Mouse (Mus musculus): ENCODE results near the gene Mfap1a. TPM values are rescaled to one million over a fixed set of nuclear protein-coding genes. Genes with fewer than 3 reads are reported as not detected.
"Not testable (repeated sequence)": the region's sequence is repeated elsewhere in the genome, so short reads cannot be mapped to it uniquely, and the experiment has no call there.

The Mfap1a gene
- polyA plus RNA-seq, 1 experiment from 2014 or later = 27.9 TPM

DNA sequence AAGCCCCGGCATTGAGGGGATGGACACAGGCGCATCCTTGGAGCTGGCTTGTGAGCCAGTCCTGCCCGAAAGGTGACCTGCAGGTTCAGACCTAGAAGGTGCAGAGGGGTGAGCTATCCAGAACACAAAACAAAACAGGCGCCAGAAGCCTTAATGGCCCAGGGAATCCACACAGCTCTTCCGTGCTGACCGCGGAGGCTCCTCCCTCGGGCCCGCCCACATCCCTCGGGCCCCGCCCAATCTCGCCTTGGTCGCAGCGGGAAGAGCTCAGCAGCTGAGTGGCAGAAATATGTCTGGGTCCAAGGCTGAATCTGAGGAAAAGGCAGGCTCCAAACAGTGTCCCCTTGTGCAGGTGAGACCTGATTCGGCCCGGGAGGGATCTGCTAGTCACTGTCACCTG lies 3.1 kb upstream of the Mfap1a start:
- Histone ChIP-seq H3K27me3 (ENCODE audit: poor library complexity, severe bottlenecking) (no peaks in the 10 kb centered on the region), H3K4me1 (peaks cover 32% of the 10 kb centered on the region), H3K36me3 (replicated peaks) (peaks cover 69% of the 10 kb centered on the region), H3K27ac (peak overlapping the region; percentile 49), H3K9me3 (0 out of 2 replicates have a peak, but pooled peaks cover 4% of the 10 kb centered on the region), H3K4me3 (peak overlapping the region; percentile 65)
- 20% methylated on average over 16 of the region's 16 CpGs for WGBS
- DNase-seq (ENCODE audit: extremely low spot score, low spot score) = peak; percentile 42

DNA sequence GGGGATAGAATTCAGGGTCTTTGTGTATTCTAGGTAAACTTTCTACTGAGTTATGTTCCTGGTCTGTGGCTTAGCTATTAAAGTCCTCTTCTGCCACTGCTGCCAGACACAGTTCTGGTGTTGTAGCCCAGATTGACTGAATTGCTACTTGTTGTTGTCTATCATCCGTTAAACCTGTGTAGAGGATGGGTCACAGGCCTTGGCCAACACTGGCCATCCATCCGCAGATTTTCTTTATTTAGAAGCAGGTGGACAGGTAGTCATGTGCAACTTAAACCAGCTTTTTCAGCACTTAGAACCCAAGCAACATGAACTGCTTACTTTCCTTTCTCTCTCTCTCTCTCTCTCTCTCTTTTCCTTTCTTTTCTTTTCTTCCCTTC lies 1.5 kb upstream of the Mfap1a start:
- DNase-seq (ENCODE audit: extremely low spot score, low spot score) = no peak
- Histone ChIP-seq H3K4me3 (peak overlapping the region; percentile 65), H3K36me3 (replicated peaks) (peaks cover 64% of the 10 kb centered on the region), H3K27me3 (ENCODE audit: poor library complexity, severe bottlenecking) (no peaks in the 10 kb centered on the region), H3K4me1 (peaks cover 33% of the 10 kb centered on the region), H3K27ac (0 out of 2 replicates have a peak overlapping the region, but pooled peaks have one; percentile 82), H3K9me3 (0 out of 2 replicates have a peak, but pooled peaks cover 4% of the 10 kb centered on the region)
- WGBS = 88% methylated on average over 2 of the region's 2 CpGs

DNA sequence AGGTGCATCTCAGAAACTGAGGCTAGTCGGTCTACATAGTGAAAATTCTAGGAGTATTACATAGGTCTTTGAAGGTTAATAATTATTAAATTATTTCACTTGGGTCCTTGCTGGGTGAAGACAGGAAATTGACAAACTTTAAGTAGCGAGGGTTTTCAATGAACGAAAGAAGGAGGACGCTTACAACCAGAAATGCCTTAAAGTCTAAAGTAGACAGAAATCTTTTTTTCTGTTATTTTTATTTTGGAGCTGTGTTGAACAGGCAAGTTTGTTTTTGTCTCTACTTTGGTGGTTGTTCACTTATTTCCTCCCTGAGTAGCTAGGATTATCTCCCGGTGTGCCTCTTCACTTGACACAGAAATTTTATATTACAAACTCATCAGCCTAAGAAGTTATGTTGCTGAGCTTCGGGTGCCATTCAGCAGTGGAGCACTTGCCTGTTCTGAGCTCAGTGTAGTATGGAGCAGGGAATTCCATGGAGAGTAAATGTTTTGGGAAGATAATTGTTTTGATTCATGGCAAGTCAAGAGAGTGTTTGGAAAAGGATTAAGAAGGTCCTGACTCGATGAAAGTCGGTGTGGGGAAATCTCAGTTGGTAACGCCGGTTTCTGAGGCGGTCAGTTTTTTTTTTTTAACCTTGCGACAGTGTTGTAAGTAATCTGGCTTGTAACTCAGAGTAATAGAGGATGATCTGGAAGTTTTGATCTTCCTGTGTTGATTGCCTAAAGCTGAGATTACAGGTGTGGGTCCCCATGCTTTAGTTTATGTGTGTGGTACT lies 897 bp upstream of the Mfap1a start:
- no peak for DNase-seq (ENCODE audit: extremely low spot score, low spot score)
- Histone ChIP-seq H3K4me1 (peaks cover 33% of the 10 kb centered on the region), H3K27ac (peak overlapping the region; percentile 82), H3K27me3 (ENCODE audit: poor library complexity, severe bottlenecking) (no peaks in the 10 kb centered on the region), H3K9me3 (0 out of 2 replicates have a peak, but pooled peaks cover 4% of the 10 kb centered on the region), H3K4me3 (peak overlapping the region; percentile 65), H3K36me3 (replicated peaks) (peaks cover 61% of the 10 kb centered on the region)
- 29% methylated on average over 12 of the region's 12 CpGs for WGBS

DNA sequence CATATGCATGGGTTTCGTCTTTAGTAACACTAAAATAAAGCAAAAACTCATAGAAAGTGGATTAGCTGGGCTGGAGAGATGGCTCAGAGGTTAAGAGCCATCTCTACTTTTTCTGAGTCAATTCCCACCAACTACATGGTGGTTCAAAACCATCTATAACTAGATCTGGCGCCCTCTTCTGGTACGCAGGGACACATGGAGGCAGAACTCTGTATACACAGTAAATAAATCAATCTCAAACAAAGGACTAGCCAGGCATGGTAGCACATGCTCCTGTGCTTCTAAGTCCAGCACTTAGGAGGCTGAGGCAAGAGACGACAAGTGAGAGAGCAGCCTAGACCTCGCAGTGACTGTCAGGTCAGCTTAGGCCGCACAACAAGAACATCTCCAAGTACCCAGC lies 4.9 kb downstream of the Mfap1a start:
- H3K27ac ChIP-seq; DNase-seq (ENCODE audit: extremely low spot score, low spot score); H3K27me3 ChIP-seq (ENCODE audit: poor library complexity, severe bottlenecking); H3K4me3 ChIP-seq; H3K4me1 ChIP-seq; H3K9me3 ChIP-seq: not testable (repeated sequence)
- H3K36me3 ChIP-seq (replicated peaks) = peaks cover 23% of the 10 kb centered on the region
- WGBS = 88% methylated on average over 4 of the region's 6 CpGs

DNA sequence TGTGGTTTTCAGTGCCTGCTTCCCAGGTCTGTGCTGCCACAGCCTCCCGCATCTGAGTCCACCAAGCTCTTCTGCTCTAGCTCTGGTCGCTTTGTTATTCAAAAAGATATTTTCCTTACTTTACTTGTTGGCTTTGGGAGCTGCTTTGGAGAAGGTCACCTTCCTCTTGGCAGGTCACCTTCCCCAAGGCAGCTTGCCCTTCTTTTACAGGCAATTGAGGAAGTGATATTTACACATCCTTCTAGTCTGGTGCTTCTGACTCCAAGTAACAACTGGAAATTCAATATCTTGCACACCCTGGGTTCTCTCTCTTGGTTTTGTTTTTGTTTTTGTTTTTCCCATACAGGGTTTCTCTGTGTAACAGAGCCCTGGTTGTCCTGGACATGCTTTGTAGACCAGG lies 22.1 kb downstream of the Mfap1a start:
- H3K36me3 ChIP-seq (replicated peaks); DNase-seq (ENCODE audit: extremely low spot score, low spot score); H3K9me3 ChIP-seq; H3K27me3 ChIP-seq (ENCODE audit: poor library complexity, severe bottlenecking); H3K4me3 ChIP-seq; H3K27ac ChIP-seq: not testable (repeated sequence)
- WGBS = 87% methylated on average over 2 of the region's 2 CpGs
- peaks cover 12% of the 10 kb centered on the region for H3K4me1 ChIP-seq

DNA sequence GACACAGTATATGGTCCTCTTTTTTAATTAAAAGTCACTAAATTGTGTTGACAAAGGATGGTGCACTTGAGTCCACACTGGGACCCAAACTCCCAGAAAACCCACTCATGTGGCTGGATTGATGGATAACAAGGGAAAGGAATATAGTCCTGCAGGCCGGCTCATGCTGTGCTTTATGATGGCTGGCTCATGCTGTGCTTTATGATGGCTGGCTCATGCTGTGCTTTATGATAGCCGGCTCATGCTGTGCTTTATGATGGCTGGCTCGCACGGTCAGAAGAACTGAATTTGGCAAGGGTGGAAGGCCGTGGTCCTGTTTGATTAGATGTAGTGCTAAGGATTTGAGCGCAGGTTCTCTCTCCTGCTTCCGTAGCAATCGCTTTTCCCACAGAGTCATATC lies 22.9 kb downstream of the Mfap1a start:
- no peak overlapping the region for H3K4me3 ChIP-seq
- H3K27ac ChIP-seq = peak overlapping the region; percentile 58
- peaks cover 12% of the 10 kb centered on the region for H3K4me1 ChIP-seq
- WGBS = 52% methylated on average over 8 of the region's 8 CpGs
- no peaks in the 10 kb centered on the region for H3K27me3 ChIP-seq (ENCODE audit: poor library complexity, severe bottlenecking)
- no peak for DNase-seq (ENCODE audit: extremely low spot score, low spot score)
- H3K36me3 ChIP-seq (replicated peaks) = no peaks in the 10 kb centered on the region
- no peaks in the 10 kb centered on the region for H3K9me3 ChIP-seq

DNA sequence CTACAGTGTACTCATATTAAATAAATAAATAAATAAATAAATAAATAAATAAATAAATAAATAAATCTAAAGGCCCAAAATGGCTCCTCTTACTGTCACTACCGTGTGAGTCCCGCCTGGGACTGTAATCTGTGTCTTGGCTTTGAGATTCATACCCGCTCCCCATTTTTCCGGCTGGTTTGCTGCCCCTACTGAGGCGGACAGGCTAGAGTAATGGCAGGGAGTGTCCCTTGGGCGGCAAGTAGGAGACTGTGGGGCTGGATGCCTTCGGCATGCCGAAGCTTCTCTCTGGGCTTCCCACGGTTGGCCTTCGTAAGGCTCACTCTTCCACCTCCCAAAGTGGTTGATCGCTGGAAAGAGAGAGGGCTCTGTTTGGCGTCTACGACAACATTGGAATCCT lies 25.5 kb downstream of the Mfap1a start:
- not testable (repeated sequence) for DNase-seq (ENCODE audit: extremely low spot score, low spot score)
- WGBS = 86% methylated on average over 13 of the region's 13 CpGs

DNA sequence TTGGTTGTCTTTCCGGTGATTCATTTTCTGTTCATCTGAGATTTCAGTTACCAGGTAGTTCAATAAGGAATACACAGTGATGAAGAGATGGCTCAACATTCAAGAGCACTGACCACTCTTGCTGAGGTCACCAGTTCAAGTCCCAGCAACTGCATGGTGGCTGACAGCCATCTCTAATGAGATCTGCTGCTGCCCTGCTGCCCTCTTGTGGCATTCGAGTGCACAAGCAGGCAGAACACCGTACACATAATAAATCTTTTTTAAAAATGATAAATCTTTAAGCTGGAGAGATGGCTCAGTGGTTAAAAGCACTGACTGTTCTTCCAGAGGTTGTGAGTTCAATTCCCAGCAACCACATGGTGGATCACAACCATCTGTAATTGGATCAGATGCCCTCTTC lies 26.0 kb downstream of the Mfap1a start:
- Histone ChIP-seq H3K4me3 (no peak overlapping the region), H3K4me1 (peaks cover 12% of the 10 kb centered on the region), H3K27me3 (ENCODE audit: poor library complexity, severe bottlenecking) (no peaks in the 10 kb centered on the region), H3K36me3 (replicated peaks) (no peaks in the 10 kb centered on the region), H3K9me3 (no peaks in the 10 kb centered on the region), H3K27ac (no peak overlapping the region)
- WGBS = 66% methylated on average over 3 of the region's 3 CpGs
- DNase-seq (ENCODE audit: extremely low spot score, low spot score) = no peak

More for the DNA sequence above, 25.5 kb downstream of the Mfap1a start:
- H3K4me1 ChIP-seq = peaks cover 12% of the 10 kb centered on the region
- H3K27ac ChIP-seq; H3K9me3 ChIP-seq; H3K36me3 ChIP-seq (replicated peaks); H3K27me3 ChIP-seq (ENCODE audit: poor library complexity, severe bottlenecking); H3K4me3 ChIP-seq: not testable (repeated sequence)

DNA sequence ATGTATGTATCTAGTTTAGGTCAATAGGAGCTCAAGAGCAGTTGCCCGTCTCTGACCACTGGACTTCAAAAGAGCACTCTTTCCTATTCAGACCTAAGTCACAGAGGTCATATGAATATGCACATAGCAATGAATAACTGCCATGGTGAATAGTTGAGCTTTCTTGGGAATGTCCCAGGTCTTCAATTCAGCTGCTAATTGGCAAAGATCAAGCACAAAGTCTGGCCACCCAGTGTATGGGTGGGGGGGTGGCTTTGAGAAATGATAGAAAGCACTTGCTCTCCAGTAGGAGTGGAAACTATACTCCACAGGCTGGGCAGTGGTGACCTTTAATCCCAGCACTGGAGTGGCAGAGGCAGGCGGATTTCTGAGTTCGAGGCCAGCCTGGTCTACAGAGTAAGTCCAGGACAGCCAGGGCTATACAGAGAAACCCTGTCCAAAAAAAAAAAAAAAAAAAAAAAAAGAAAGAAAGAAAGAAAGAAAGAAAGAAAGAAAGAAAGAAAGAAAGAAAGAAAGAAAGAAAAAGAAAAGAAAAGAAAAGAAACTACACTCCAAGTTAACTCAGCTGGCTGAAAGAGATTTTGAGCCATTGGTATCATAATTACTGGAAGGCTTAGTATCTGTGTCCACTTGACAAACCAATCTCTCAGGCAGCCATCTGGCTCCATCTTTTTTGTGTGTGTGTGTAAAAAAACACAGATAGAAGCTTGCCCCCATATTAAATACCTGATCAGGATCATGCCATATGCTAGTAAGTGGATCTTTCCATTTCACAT lies 28.8 kb downstream of the Mfap1a start:
- Histone ChIP-seq H3K36me3 (replicated peaks) (no peaks in the 10 kb centered on the region), H3K9me3 (no peaks in the 10 kb centered on the region), H3K4me3 (no peak overlapping the region), H3K27ac (no peak overlapping the region), H3K4me1 (peaks cover 4% of the 10 kb centered on the region), H3K27me3 (ENCODE audit: poor library complexity, severe bottlenecking) (no peaks in the 10 kb centered on the region)
- DNase-seq (ENCODE audit: extremely low spot score, low spot score) = no peak
- WGBS = 84% methylated on average over 3 of the region's 3 CpGs

DNA sequence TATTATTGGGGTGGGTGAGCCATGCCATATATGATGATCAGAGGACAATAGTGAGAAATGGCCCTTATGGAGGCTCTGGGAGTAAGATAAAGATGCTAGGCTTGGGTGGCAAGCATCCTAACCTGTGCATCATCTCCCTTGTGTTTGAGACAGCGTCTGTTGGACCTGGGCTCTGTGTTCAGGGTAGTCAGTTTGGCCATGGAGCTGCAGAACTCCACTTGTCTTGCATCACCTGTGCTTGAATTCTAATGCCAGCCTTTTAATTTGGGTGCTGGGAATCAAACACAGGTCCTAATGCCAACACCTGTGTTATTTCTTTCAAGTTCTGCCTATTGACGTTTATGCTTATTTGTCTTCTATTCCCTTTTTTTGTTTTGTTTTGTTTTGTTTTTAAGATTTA lies 31.2 kb downstream of the Mfap1a start:
- DNase-seq (ENCODE audit: extremely low spot score, low spot score); H3K27ac ChIP-seq; H3K27me3 ChIP-seq (ENCODE audit: poor library complexity, severe bottlenecking); H3K4me3 ChIP-seq; H3K4me1 ChIP-seq; H3K9me3 ChIP-seq: not testable (repeated sequence)
- peaks cover 13% of the 10 kb centered on the region for H3K36me3 ChIP-seq (replicated peaks)
- WGBS = 98% methylated on average over 2 of the region's 2 CpGs

DNA sequence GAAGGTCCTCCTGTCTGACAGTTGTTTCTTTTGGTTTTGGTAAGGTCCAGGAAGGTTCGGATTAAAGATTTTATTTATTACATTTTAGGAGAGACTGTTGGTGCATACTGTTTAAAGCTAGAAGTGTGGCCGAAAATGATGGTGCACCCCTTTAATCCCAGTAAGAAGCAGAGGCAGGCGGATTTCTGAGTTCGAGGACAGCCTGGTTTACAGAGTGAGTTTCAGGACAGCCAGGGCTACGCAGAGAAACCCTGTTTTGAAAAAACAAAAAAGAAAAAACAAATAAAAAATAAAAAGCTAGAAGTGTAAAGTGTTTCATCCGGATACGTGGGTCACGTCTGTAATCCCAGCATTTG lies 32.3 kb downstream of the Mfap1a start:
- no peaks in the 10 kb centered on the region for H3K9me3 ChIP-seq
- no peak for DNase-seq (ENCODE audit: extremely low spot score, low spot score)
- peak overlapping the region; percentile 72 for H3K27ac ChIP-seq
- peaks cover 16% of the 10 kb centered on the region for H3K36me3 ChIP-seq (replicated peaks)
- peaks cover 4% of the 10 kb centered on the region for H3K4me1 ChIP-seq
- peak overlapping the region; percentile 64 for H3K4me3 ChIP-seq
- no peaks in the 10 kb centered on the region for H3K27me3 ChIP-seq (ENCODE audit: poor library complexity, severe bottlenecking)
- WGBS = 39% methylated on average over 8 of the region's 8 CpGs

DNA sequence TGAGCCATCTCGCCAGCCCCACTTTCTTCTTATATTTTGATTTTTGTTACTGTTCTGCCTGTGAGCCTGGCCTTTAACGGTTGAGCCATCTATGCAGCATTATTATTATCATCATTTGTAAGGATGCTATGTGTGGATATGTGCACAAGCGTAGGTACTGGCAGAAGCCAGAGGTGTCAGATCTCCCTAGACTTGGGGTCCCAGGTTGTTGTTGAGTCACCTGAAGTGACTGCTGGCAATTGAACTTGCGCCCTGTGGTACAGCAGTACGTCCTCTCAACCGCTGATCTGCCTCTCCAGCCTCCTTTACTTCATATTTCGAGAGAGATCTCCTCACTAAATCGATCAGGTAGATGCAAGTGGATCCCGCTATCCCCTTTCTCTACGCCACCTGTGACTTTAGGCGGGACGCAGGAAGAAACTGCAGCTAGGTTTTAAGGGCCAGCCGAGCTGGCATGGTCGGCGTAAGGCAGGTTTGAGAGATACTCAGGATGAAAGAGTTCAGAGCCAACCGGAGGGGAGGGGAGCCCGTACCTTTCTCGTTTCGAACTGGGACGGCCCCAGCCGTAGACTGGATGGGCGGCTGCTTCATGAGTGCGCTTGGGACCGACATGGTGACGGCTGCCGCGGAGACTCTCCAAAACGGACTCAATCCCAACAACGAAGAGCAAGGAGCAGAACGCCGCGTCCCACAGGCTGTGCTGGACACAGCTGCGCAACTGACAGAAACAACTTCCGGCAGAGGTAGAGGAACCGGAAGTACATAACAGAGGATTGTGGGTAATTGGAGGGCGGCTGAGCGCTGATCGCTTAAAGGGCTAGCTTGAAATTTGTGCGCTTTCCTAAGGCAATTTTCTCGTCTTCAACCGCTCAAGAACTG lies 32.9 kb downstream of the Mfap1a start, which contains the start of gene Mfap1b:
TSS of gene Mfap1b (minus strand) at position 767 of the 879 bp plus-strand sequence.
- Histone ChIP-seq H3K36me3 (replicated peaks) (peaks cover 16% of the 10 kb centered on the region), H3K27ac (peak within 1 kb of the TSS; percentile 72), H3K4me3 (peak within 1 kb of the TSS; percentile 64)
- peak; percentile 78 for DNase-seq (ENCODE audit: extremely low spot score, low spot score)
- 5% methylated on average over 41 of the region's 41 CpGs for WGBS
- not testable (repeated sequence) for H3K27me3 ChIP-seq (ENCODE audit: poor library complexity, severe bottlenecking); H3K9me3 ChIP-seq; H3K4me1 ChIP-seq

Measured in forebrain, embryonic 10.5 days (tissue).